Mouse (Mus musculus) E14TG2a.4 (cell line): ENCODE data around the gene Hoxb3.

Source experiments
- CTCF ChIP-seq: conservative IDR thresholded peaks from 2 replicates; pipeline ENCODE4 v1.5.1; 2014; ENCODE audit warnings: low read length
- NANOG ChIP-seq: IDR thresholded peaks from 2 replicates; pipeline ENCODE4 v1.6.1; 2014; ENCODE audit warnings: borderline replicate concordance, low read length, mixed read lengths

DNA sequence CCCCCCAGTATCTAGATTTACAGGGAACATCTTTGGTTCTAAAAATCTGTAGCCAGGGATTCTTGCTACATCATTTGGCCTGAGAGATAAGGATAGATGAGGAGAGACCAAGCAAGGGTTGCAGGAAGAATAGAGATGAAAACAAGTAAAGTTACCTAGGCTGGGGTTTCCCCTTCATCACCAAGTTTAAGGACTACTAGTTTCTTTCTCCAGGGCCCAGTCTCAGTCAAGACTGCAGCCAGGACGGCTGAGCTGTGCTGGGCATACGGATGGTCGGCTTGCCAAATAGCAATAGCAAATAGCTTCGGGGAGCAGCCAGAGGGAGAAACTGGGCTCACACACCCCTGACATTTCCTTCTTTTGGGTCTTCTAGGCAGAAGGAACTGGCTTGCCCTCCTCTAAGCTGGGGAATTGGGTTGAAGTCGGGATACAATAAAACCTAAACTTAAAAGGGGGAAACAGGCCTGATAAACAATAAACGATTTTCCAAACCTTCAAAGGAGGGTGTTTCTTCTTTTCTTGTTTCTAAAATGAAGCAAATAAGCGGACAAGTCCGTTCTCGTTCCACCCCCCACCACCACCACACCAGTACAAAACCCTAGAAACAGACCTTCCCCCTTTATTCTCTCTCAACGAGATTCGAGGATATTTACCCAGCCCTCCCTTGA is 25.0 kb upstream of the Hoxb3 start:
- TF ChIP-seq CTCF (no peak), NANOG (no peak)
